Mouse (Mus musculus) left cerebral cortex, adult 9 months (tissue): Measurements from ENCODE around the gene Lrmp.

ENCODE experiments used
- DNase-seq, 2 experiments: peaks; one replicate each; pipeline ENCODE4 v3.0.0; 2022; ENCODE audit warnings: low spot score in 2 of 2

The Lrmp gene

GRCm38 (mm10) chr6:145197949-145198686 is 82.7 kb downstream of the Lrmp start:
- DNase-seq, result no peak

GRCm38 (mm10) chr6:145202432-145203125 is 87.1 kb downstream of the Lrmp start:
- no peak for DNase-seq

- no peak for DNase-seq
Observed at GRCm38 (mm10) chr6:145204440-145204839, 89.0 kb downstream of the Lrmp start.

- DNase-seq, result no peak
Observed at GRCm38 (mm10) chr6:145205142-145205541, 89.7 kb downstream of the Lrmp start.

GRCm38 (mm10) chr6:145210056-145210680 is 94.7 kb downstream of the Lrmp start:
- DNase-seq, result no peak

- peak; percentile 99 for DNase-seq
Observed at GRCm38 (mm10) chr6:145210816-145211338, 95.4 kb downstream of the Lrmp start, which contains the start of the genes Casc1 and Etfrf1. TSS of gene Casc1 (minus strand) at chr6:145211005. TSS of gene Etfrf1 (plus strand) at chr6:145211134.

- peak in 1 of 2 experiments; percentile 38 for DNase-seq
Observed at GRCm38 (mm10) chr6:145211376-145212305, 96.2 kb downstream of the Lrmp start.

GRCm38 (mm10) chr6:145213916-145214315 is 98.5 kb downstream of the Lrmp start:
- DNase-seq, result no peak

GRCm38 (mm10) chr6:145215826-145216225 is 100.4 kb downstream of the Lrmp start:
- DNase-seq, result no peak

GRCm38 (mm10) chr6:145224246-145224645 is 108.8 kb downstream of the Lrmp start:
- no peak for DNase-seq
